Mouse (Mus musculus): ENCODE results near the gene Sbno2.

DNA sequence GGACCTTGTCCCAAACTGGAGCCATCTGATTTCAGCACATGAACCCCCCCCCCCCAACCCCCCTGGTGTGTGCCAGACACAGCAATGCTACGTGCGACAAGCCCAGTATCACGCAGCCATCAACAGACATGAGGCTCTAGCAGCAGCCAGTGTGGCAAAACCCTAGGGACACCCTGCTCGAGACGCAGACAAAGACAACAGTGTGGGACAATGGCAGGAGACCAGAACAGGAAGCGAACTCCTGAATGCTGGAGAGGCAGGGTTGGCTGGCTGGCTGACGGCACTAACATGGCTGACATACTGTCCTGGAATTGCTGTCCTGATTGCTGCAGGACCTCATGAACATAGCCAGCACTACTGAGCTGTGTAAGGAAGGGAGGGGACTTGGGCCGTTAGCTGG, 70.2 kb downstream of the Sbno2 start:
- TF ChIP-seq CTCF (IDR thresholded peaks at IDR 0.05; ENCODE audit: low read depth) (no peak), EP300 (IDR thresholded peaks at IDR 0.05; ENCODE audit: low read depth) (no peak)
